ENCODE assay signal across 22 mouse cellular contexts in genomic region chr3:97730131-97730530, GRCm38 (mm10). TPM values are rescaled to one million over a fixed set of nuclear protein-coding genes. Genes with fewer than 3 reads are reported as not detected.
DNase-seq lines count a peak whose midpoint lies in the region; ATAC-seq lines count a peak whose summit lies in the region.
"Had no signal": no experiment of that assay in that cellular context is flagged by ENCODE, and none has a peak within 500 bp of the region (broad histone marks: within the 10 kb centered on the region; RNA-seq: fewer than 3 reads in every experiment).

No protein-coding gene starts in this region.

- peak; percentile 20 to 27 for DNase-seq in heart, postnatal 10 days
- no peak for DNase-seq in heart, postnatal 4 days
- DNase-seq in adipocyte (ENCODE audit: low spot score) = peak; percentile 90
- peak; percentile 44 for DNase-seq in adrenal gland, adult 2 months
- peak; percentile 72 to 76 for DNase-seq in gastrocnemius, adult 8-10 months (ENCODE audit: low spot score in 2 of 2)
- no peak for DNase-seq in embryo, embryonic 10.5 days (ENCODE audit: low spot score)
- DNase-seq in lung, postnatal 36 days = no peak
- DNase-seq: cerebellum, adult 11-12 months; liver, embryonic 13.5 days; lung, postnatal 10 days had no signal

- ATAC-seq in erythroblast, adult 5-6 weeks (replicated peaks; ENCODE audit: low FRiP score, poor library complexity, severe bottlenecking) = no peak
- ATAC-seq: Patski had no signal

- intact Hi-C loops in heart, postnatal 10 days (cut with DNase I) = no loop called here

RNA-seq across cellular contexts. Expression of gene Gm17651, which starts 55.6 kb away (rescaled TPM):
- total RNA-seq in heart, postnatal 10 days (2021) = not detected
- total RNA-seq in heart, postnatal 4 days (2021) = not detected
- not detected for total RNA-seq in adrenal gland, adult 2 months (2021)
- not detected in 2 replicates for polyA plus RNA-seq in adrenal gland, adult 2 months (2012; rRNA removed)
- not detected for total RNA-seq in gastrocnemius, adult 8-10 months (2022)
- not detected in 2 replicates for total RNA-seq in erythroblast, adult 5-6 weeks (2015; ENCODE audit: low replicate concordance)
- total RNA-seq in erythroblast, adult 5-6 weeks (2017; ENCODE audit: low replicate concordance) = not detected in 2 replicates
- total RNA-seq: layer of hippocampus, adult 18-20 months; left cerebral cortex, postnatal 25 days had no signal
- polyA plus RNA-seq: frontal cortex, adult 2 months; heart, embryonic 14.5 days; hindbrain, embryonic 15.5 days; kidney, embryonic 14.5 days; liver, embryonic 13.5 days; midbrain, embryonic 10.5 days; Patski; spleen, adult 2 months; stomach, postnatal 0 days; urinary bladder, adult 2 months had no signal

Comparison
In these comparisons a context has a peak if more than half of its experiments do, and no peak if none do; other contexts are left out.
1. DNase-seq: peak in heart, postnatal 10 days (2 of 2), adipocyte (single experiment), adrenal gland, adult 2 months (single experiment) and gastrocnemius, adult 8-10 months (2 of 2); none in heart, postnatal 4 days (single experiment), embryo, embryonic 10.5 days (single experiment) and lung, postnatal 36 days (single experiment).